Comparison of ENCODE assay signal across 13 mouse cellular contexts in genomic region chr1:64080263-64080662, GRCm38 (mm10).
"Had no signal": no experiment of that assay in that cellular context is flagged by ENCODE, and none has a peak within 500 bp of the region (broad histone marks: within the 10 kb centered on the region; RNA-seq: fewer than 3 reads in every experiment).

No protein-coding gene starts in this region.

- DNase-seq: kidney, adult 11 months; kidney, adult 9 months; kidney, postnatal 36 days; liver; liver, embryonic 13.5 days; liver, postnatal 0 days; thymus, postnatal 36 days had no signal

- H3K4me3 ChIP-seq: limb, embryonic 12.5 days; liver, embryonic 13.5 days; midbrain, embryonic 13.5 days; myocyte; neural tube, embryonic 15.5 days; stomach, embryonic 15.5 days had no signal

- ATAC-seq: liver, postnatal 0 days; midbrain, embryonic 13.5 days had no signal

- H3K27ac ChIP-seq: kidney, postnatal 0 days; limb, embryonic 12.5 days; liver, embryonic 13.5 days; midbrain, embryonic 13.5 days; neural tube, embryonic 15.5 days; stomach, embryonic 15.5 days had no signal
